Mouse (Mus musculus) cerebral cortex, adult 2 months (tissue): Measurements from ENCODE around the gene Bscl2.

ENCODE experiments used
- WGBS: fragments of 180-500 bp; shearing (Covaris S2); methylation state at CpG from one replicate; pipeline ENCODE4 v1.1.7; 2018; 5-methylcytosine and 5-hydroxymethylcytosine counted together

Gene Bscl2

GRCm38 (mm10) chr19:8871267-8872186 is 34.3 kb downstream of the Bscl2 start, which contains the start of gene Ubxn1:
Gene Ubxn1 (plus strand): TSS chr19:8871496.
- 1% methylated on average over 59 of the region's 59 CpGs for WGBS

- 66% methylated on average over 10 of the region's 10 CpGs for WGBS
Measured at GRCm38 (mm10) chr19:8872266-8872840, 35.1 kb downstream of the Bscl2 start.

- 90% methylated on average over 7 of the region's 7 CpGs for WGBS
Measured at GRCm38 (mm10) chr19:8875031-8875430, 37.8 kb downstream of the Bscl2 start.

GRCm38 (mm10) chr19:8880311-8881033 is 43.2 kb downstream of the Bscl2 start, which contains the start of gene Uqcc3:
Gene Uqcc3 (minus strand): TSS chr19:8880923.
- under 1% methylated on average over 42 of the region's 42 CpGs for WGBS

GRCm38 (mm10) chr19:8881034-8881392 is 43.7 kb downstream of the Bscl2 start:
- 2% methylated on average over 3 of the region's 3 CpGs for WGBS

GRCm38 (mm10) chr19:8883616-8884015 is 46.3 kb downstream of the Bscl2 start, which contains the start of the genes Lbhd1 and Gm49403:
Gene Lbhd1 (plus strand): TSS chr19:8883732.
Gene Gm49403 (plus strand): TSS chr19:8883930.
- 75% methylated on average over 3 of the region's 3 CpGs for WGBS

- WGBS: 44% methylated on average over 1 of the region's 1 CpGs
Measured at GRCm38 (mm10) chr19:8886916-8887584, 49.8 kb downstream of the Bscl2 start.

GRCm38 (mm10) chr19:8887585-8888463 is 50.6 kb downstream of the Bscl2 start:
- WGBS: 21% methylated on average over 19 of the region's 19 CpGs

- under 1% methylated on average over 58 of the region's 58 CpGs for WGBS
Measured at GRCm38 (mm10) chr19:8888511-8889385, 51.5 kb downstream of the Bscl2 start, which contains the start of the genes 1810009A15Rik and Gm49416. Gene 1810009A15Rik (plus strand): TSS chr19:8888853. Gene Gm49416 (plus strand): TSS chr19:8888926.

- 1% methylated on average over 54 of the region's 54 CpGs for WGBS
Measured at GRCm38 (mm10) chr19:8892829-8893766, 55.8 kb downstream of the Bscl2 start, which contains the start of gene Ints5. Gene Ints5 (plus strand): TSS chr19:8893005.

GRCm38 (mm10) chr19:8895397-8895960 is 58.2 kb downstream of the Bscl2 start:
- WGBS: 79% methylated on average over 9 of the region's 9 CpGs

GRCm38 (mm10) chr19:8896231-8896630 is 59.0 kb downstream of the Bscl2 start:
- 88% methylated on average over 5 of the region's 5 CpGs for WGBS

- 16% methylated on average over 21 of the region's 21 CpGs for WGBS
Measured at GRCm38 (mm10) chr19:8897211-8897864, 60.1 kb downstream of the Bscl2 start.

GRCm38 (mm10) chr19:8897865-8898495 is 60.7 kb downstream of the Bscl2 start, which contains the start of gene Ganab:
Gene Ganab (plus strand): TSS chr19:8898071.
- under 1% methylated on average over 53 of the region's 53 CpGs for WGBS
